Mouse (Mus musculus) small intestine, adult 2 months (tissue): ENCODE measurements at regions not wholly inside any gene's neighbourhood (a gene's known extent, or its start where the extent isn't known, plus 50 kb on each side); places are given as distances from the start of the nearest gene placed in this dataset.

Experiments
- CTCF ChIP-seq: fragments of 200-500 bp; IDR thresholded peaks from 2 replicates; pipeline ENCODE4 v1.5.1; 2012; ENCODE audit warnings: low read depth, mild to moderate bottlenecking, control low read depth, inconsistent platforms, low read length, moderate library complexity, mixed read lengths; ENCODE audit not compliant: insufficient replicate concordance, insufficient read length; ENCODE audit errors: extremely low read depth
- POLR2A ChIP-seq: fragments of 200-500 bp; IDR thresholded peaks from 2 replicates; pipeline ENCODE4 v1.6.1; 2012; ENCODE audit warnings: low read depth, mild to moderate bottlenecking, control low read depth, inconsistent platforms, low read length, moderate library complexity

DNA sequence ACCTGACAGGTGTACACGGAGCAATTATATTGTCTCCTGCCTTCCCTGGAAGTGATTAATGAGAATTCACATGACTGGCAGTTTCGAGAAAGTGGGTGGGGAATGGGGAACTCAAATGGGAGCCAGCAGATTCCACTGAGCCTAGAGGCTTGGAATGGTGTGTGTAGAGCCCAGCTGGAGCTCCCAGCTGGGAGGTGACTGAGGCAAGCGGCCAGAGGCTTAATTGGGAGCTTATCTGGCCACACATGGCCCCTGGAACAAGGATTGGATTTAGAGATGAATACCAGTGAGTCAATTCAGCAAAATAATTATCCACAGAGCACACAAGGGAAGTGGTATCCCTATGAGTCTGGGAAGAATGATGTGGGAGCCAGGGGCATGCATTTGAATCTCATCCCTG, 108.0 kb upstream of the Castor2 start:
- no peak for TF ChIP-seq POLR2A
- TF ChIP-seq CTCF, result no peak
